Mouse (Mus musculus) frontal cortex, postnatal 36 days (tissue): ENCODE data around the gene Anxa2.

Experiments used
- DNase-seq, 2 experiments: peaks; one replicate each; pipeline ENCODE4 v3.0.0; 2022; ENCODE audit warnings: low spot score in 2 of 2

The Anxa2 gene

DNA sequence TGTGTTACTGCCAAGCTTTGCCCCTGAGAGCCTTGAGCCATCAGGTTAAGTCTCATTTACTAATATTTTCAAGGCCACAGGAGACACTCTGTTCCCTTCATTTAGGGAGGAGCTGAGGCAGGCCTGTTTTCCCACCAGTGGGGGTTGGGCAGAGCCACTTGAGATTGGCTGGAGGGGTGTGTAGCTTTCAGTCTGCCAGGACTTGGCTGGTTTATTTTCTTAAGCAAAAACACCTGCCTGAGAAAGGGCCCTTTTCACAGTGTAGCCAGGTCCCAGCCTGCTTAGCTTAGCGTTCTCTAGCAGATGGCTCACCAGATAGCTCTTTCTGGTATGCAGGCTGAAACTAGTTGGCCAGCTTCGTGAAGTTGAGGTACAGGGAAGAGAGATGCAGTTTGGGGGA, 5.6 kb downstream of the Anxa2 start:
- DNase-seq = no peak

DNA sequence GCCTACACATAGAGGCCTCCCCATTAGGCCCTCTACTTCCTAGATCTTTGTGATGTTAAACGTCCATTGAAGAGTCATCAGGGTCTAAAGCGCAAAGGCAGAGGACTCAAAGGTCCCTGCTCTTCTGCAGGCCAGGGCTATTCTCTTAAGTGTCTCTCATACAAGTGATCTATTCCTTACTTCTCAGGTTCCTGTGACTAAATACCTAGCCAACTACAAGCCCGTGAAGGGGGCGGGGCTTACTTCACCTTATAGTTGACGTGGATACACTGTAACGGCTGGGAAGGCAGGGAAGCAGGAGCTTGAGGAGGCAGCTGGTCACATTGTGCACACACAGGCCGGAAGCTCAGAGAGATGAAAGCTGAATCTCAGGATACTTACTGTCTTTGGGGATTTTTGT, 6.5 kb downstream of the Anxa2 start:
- no peak for DNase-seq

DNA sequence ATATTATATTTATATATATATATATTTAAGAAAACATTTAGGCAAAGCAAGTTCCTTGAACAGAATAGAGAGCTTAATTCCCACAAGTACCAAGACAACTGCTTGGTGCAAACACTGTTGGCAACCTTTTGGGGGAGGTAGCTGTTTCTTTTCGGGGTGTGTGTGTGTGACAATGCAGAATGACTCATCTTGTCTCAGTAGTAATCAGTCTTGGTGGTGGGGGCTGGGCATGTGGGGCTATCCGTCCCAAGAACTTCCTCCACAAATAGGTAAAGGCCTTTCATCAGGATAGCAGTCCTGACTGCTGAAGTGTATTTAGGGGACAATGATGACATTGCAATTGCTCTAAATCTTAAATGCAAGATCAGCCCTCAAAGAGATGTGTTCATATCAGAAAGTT, 9.6 kb downstream of the Anxa2 start:
- DNase-seq = no peak

DNA sequence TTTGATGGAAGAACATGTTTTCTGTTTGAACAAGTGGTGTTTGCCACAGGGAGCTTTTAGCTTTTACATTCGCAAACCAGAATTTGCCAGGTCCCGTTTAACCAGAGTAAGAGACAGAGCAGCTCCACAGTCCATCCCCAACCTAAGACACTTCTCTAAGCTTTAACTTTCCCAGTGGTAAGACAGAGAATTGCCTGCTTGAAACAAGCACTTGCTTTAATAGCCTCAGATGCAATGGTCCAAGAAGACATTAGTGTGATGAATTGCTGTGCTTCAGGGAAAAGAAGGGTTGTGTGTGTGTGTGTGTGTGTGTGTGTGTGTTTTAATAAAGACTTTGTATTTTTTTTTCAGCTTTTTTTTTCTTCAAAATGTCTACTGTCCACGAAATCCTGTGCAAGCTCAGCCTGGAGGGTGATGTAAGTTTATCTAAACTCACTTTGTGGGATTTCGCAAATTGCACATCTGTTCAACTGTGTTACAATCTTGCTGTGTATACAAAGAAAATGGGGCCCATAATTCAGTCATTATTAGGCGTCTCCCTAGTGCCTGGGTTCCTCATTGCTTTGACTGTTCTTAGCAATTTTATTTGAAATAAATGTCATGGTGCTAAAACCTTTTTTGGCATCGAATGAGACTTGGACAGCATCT, 10.8 kb downstream of the Anxa2 start:
- no peak for DNase-seq

DNA sequence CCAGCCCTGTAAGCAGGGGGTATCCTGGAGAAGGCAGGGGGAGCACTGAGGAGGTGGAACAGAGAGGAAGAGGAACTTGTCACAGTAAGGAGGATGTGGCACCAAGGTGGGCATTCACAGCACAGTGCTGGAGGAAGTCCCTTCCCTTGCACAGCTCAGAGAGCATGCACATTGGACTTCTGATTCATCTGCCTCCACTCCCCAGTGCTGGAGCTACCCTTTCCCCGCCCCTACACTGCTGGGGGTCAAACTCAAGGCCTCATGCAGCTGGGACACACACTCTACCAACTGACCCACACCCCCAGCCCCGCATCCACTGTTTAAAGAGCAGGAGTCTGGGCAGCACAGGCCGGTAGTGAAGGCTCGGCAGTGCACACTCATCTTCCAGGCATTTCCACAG, 12.7 kb downstream of the Anxa2 start:
- no peak for DNase-seq

DNA sequence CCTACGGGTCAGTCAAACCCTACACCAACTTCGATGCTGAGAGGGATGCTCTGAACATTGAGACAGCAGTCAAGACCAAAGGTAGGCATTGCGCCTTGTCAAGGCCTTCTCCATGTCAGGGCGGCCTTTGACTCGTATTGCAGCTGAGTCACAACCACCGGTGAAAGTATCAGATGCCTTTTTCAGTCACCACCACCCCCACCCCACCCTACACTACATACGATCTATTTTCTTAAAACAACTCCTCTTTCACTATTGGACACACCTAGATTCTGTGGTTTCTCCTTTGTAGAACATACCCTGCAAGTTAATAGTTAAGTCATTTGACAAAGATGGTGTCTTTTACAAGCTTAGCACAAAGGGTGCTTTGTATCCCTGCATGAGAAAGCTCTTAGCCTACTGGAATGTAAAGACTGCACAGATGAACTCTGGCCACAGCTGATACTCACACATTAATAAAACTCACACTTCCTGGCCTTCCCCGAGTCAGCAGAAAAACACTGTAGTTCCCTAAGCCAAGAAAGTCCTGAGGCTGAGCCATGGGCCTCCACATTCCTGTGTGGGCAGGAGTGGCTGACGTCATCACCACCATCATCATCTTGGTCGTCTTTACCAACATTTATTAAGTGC, 14.0 kb downstream of the Anxa2 start:
- no peak for DNase-seq

DNA sequence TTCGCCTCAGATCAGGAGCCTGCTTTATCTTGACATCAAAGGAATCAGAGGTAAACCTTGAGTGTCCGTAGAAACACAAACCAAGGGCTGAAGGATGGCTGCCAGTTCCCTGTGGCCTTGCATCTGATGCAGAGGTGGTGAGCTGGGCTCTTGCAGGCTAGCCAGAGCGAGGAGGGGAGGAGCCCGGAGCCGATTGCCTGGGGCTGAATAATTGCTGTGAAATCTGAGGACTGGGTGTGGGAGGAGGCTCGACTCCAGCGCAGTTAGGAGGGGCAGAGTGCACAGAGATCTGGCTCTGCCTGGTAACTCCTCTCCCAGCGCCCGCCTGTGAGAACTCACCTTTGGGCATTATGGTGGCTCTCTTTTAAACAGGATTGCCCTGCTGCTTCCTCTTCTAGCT, 15.6 kb downstream of the Anxa2 start:
- DNase-seq = no peak

DNA sequence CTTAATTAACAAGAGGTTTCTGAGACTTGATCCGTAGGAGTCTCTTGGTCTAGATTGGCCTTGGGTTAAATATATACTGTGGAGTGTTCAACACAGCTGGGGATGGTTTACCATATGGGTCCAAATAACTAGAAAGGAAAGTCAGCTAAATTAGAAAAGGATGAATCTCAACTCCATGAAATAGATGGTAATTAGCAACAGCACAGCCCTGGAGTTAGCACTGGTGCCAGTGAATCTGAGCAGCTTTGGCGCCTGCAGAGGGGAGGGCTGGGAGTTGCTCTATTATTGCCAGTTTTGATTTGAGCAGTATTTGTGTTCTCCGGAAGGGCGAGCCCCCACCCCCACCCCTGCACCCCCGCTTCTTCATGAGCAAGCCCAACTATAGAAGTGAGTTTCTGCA, 16.9 kb downstream of the Anxa2 start:
- no peak for DNase-seq

DNA sequence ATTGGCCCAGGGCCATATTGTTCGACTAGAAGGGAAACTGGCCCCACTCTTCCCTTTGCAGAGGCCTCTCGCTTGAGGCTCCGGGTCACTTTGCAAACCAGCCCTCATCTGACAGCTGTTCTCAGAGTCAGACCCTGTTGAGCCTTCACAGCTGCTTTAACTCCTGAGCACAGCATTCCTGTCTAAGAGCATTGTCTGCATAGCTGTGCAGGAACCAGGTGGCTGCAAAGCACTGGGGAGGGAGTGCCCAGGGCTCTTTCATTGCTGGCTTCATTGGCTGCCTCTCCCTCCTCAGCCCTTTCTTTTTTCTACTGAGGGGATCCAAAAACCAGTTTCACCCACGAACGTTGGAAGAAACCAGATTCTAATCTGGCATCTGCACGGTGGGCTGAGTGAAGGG, 17.5 kb downstream of the Anxa2 start:
- no peak for DNase-seq

DNA sequence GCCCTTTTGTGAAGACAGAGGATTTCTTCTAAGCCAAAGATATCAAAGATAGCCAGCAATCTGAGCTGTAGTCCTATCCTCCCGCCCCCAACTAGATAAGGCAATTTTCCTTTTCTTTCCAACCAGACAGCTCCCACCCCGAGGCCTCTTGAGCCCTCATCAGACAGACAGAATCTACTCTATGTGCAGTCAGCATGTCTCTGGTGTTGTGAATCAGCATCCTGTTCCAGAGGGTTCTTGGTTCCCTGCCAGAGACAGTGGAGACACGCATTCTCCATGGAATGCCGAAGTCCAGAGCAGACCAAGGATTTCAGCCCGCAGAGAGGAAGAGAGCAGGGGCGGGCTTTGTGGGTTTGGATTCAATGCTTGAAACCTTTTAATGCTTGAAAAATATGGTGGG, 19.3 kb downstream of the Anxa2 start:
- no peak for DNase-seq

DNA sequence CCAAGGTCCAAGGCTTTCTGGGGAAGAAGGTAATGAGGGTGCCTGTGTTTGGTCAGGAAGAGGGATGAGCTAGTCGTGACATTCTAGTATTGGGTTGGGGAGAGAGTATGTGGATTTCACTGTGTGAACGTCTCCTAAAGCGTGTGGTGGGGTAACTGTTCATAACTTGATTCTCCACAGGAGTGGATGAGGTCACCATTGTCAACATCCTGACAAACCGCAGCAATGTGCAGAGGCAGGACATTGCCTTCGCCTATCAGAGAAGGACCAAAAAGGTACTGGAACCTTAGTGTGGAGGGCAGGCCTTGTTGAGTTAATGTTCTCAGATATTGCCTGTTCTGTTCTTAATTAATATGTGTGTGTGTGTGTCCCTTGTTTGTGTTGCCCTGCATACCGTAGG, 22.5 kb downstream of the Anxa2 start:
- no peak for DNase-seq

DNA sequence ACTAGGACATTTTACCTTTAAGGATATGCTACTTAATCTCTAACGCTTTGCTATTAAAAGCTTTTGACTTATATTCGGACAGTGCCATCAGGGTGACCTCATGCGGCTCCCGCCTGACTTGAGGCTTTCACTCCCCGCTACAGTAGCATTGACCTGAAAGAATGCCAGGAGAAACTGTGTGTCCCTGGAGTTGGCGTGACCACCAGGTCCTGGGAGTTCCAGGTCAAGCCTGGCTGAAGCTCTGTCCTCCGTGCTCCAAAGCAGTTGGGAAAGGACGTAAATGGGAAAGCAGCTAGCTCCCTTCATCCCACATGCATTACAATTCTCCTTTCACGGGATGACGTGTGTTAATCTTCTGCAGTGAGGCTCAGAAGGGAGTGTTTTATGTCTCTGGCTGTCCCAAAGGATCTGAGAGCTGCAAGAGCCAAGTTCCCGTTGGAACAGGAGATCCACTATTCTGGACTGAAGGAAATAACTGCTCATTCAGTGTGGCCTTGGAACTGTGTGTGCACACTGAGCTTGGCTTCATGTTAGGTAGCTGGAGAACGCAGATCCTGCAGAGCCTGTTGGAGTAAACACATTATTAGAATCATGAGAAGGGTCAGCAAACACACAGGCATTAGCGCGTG, 23.9 kb downstream of the Anxa2 start:
- no peak for DNase-seq

DNA sequence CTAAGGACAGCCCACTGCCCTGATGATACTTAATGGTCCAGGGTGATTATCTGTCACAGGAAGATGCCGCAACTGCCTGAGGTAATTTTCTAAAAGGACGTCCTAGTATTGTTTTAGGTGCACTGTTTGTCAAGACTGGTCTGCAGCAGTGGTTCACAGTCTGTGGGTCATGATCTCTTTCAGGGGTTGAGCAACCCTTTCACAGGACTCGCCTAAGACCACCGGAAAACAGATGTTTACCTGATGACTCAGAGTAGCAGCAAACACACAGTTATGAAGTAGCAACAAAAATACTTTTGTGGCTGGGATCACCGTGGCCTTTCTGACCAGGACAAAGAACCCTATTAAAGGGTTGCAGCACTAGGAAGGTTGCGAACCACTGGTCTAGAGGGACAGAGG, 24.4 kb downstream of the Anxa2 start:
- no peak for DNase-seq

DNA sequence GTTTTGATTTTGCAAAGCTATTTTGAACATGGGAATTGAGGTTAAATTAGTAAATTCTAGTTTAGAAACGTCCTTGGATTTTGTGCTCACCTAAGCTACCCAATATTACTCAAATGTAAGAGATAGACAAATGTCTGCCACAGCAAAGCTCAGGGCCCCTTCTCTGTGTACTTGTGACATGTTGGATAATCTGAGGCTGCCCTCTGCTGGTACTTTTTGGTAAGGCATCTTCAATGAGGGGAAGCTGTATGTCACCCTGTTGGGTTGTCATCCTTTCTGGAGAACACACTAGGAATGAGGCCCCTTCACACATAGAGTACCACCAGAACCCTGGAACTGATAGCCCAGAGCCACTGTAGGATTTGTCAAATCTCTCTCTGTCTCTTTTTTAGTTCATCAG, 26.9 kb downstream of the Anxa2 start:
- DNase-seq = peak; percentile 86 to 92

DNA sequence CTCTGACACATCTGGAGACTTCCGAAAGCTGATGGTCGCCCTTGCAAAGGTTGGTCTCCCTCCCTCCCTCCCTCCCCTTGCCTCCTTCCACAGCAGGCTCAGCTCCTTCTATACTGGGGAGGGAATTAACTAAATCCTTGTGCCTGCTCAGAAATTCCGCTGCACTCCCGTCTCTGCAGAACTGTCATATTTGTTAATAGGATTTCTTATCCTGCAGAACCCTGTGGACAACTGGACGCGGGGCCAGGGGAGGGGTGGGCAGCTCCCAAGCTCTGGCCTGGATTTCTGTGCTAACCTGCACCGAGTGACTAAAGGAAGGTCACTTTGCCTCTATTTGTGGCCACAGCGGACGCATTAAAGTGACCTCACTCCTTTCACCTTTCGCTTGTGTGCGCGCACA, 30.4 kb downstream of the Anxa2 start:
- DNase-seq = no peak

DNA sequence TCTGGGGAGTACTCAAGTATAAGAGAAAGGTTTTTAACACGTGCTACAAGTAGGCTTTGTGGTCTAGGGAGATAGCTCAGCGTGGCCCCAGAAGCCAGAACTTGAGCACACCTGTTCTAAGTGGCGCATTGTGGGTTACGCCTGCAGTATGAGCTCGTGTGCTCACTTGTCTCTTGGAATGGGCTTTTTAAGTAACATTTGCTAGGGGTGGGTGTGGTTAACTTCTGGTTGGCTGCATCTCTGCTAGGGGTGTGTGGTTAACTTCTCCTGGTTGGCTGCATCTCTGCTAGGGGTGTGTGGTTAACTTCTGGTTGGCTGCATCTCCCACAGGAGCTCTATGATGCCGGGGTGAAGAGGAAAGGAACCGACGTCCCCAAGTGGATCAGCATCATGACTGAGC, 32.7 kb downstream of the Anxa2 start:
- DNase-seq = no peak

DNA sequence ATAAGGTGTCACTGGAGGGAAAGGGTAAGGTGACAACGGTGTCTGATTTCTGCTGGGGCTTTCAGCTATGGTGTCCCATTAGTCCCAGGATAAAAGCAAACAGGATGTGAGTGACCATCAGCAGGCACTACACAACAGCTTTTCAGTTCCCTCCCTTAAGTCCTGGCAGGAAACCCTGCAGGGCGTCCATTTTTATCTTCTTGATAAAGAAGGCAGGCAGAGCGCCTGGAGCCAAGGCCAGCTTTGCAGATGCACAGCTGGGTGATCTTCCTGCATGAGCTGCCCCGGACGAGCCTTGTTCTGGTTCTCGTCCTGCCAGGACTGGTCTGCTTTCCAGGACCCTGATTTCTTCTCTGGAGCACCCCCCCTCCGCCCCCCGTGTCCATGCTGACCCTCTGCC, 35.1 kb downstream of the Anxa2 start:
- no peak for DNase-seq

DNA sequence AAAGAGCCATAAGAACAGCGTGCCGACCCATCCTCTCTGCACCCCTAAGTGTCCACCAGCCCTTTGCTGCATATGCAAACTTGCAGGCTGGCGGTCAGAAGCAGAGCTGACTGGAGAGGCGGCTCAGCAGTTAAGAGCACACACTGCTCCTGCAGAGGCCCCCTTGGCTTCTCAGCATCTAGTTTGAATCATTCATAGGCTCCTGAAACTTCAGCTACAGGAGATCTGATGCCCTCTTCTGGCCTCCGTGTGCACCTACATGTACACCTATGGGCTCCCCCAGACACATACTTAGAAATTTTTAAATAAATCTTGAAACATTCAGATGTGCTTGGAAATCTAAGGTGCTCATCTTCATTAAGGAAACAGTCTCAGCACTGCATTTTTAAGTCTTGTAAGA, 35.6 kb downstream of the Anxa2 start:
- DNase-seq = no peak

DNA sequence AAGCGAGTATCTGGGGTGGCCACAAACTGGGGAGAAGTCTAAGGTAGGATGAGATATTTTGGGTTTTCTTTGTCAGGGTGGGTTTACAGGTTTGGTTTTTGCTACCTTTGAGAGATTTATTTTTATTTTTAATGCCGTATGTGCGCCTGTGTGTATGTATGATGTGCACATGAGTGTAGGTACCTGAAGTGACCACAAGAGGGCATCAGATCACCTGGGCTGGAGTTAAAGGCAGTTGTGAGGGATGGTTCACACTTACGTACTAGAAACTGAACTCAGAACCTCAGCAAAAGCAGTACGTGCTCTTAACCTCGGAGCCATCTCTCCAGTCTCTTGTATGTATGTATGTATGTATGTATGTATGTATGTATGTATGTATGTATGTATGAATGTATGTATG, 39.4 kb downstream of the Anxa2 start:
- no peak for DNase-seq

DNA sequence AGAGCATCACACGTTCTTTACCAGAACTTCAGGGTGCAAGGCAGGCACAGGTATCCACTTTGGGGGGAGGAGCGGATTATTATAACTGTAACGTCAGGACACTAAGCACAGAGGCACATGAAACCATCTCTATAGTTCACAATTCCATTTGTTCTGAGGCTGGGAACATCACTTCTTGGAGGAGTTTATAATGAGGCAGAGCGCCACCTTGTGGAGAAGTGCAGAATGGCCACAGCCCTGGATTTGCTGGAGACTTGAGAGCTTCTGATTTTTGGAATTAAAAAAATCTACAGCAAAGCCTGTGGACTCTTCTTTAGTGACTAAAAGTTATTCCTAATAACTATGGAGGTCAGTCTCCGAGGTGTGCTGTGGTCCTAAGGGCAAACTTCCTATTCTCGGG, 49.1 kb downstream of the Anxa2 start:
- peak; percentile 76 to 80 for DNase-seq

DNA sequence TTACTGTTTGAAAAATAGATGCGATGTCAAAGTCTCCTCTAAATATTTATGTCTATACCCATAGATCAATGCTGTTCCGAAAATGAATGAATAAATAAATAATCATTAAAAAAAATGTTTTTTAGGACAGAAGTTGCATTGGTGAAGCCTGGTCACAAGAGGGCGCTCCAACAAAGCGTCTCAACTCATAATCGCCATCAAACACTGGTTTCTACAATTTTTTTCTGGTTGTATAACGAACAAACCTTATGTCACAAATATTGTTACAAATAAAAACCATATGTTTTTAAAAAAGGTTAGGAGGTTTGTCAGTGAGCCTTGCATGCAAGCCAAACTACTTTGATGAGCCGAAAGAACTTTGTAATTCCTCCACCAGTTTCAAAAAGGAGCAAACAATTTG, 52.2 kb downstream of the Anxa2 start:
- peak; percentile 19 to 28 for DNase-seq

DNA sequence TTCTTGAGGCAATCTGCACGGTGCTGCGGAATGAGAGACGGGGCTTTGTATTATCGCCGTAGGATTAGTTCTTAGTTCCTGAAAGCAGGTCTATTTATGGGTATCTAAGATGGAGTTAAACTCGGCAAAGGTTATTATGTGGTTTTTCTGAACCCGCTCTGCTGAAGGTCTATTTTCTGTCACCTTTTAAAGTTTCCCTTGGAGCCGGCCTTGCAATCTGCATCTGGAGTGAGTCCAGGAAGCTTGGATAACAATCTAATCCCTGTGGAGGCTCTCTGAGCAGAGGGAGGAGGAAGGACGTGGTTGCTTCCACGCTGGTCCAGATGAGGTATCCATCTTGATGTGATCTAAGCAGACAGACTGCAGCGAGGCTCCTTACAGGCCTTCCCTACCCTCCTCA, 53.8 kb downstream of the Anxa2 start:
- no peak for DNase-seq

DNA sequence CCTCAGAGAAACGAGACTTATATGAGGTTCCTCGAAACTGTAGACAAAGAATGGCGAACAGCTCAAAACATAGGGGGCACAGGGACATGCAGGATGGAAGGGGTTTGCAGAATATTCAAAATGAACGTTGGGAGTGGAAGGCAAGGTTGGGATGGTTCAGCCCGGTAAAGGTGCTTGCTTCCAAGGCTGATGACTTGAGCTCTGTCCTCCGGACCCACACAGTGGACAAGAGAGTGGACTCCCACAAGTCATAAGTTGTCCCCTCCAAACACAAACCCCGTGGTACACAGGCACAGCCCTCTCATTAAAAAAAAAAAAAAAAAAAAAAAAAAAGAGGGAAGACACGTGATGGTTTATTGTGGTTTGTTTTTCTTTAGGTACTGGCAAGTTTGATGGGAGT, 54.6 kb downstream of the Anxa2 start:
- DNase-seq = no peak
